Mouse (Mus musculus) thymus, postnatal 25 days (tissue): ENCODE data around the gene Cdkal1.

Experiments
- DNase-seq: peaks from one replicate; pipeline ENCODE4 v3.0.0; 2022

The Cdkal1 gene

DNA sequence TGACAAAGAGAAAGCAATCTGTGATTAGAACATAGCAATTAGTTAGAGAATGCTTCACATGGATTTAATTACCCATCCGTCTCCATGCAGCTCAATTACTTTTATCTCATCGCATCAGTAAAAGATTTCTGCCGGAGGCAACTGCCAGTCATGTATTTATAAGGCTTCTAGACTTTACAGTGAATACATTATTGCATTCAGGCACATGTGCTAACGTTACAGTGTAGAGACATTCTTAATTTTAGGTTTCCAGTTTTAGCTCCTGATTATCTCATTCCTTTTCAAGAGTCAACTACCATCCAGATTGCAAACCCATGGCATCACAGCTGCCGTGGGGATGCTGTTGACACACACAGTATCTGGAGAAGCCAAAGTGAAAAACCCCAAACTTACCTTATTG, 289.8 kb downstream of the Cdkal1 start:
- no peak for DNase-seq

GRCm38 (mm10) chr13:29559188-29559587, 296.3 kb downstream of the Cdkal1 start:
- DNase-seq = no peak

DNA sequence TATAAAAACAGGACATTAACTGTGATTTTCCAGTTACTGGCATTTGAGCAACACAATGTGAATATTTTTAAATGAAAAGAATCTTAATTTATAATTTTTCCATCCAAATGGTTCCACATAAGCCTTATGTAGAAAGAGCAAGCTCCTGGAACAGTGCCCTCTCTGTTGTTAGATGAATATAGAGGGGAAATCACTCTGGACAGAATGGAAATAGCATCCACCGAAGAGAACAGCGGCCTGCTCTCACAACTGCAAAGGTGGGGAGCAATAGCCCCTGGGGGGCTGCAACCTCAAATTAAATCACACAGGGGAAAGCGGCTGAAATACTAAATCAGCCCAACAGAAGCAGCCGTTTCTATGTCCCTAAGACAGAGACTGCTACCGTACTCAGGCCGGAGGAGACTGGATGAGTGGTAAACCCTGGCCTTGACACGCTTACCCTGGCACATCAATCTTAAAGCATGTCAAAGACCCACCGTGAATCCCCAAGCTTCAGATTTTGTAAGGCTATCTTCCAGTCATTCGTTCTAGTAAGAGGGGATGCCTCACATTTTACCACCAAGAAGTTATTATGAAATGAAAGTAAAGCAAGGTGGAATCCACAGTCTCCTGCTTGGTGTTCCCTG, 300.2 kb downstream of the Cdkal1 start:
- DNase-seq = no peak

GRCm38 (mm10) chr13:29553792-29554191, 301.7 kb downstream of the Cdkal1 start:
- no peak for DNase-seq

GRCm38 (mm10) chr13:29552322-29552870, 303.1 kb downstream of the Cdkal1 start:
- no peak for DNase-seq

GRCm38 (mm10) chr13:29550886-29551285, 304.6 kb downstream of the Cdkal1 start:
- no peak for DNase-seq

- no peak for DNase-seq
Measured at GRCm38 (mm10) chr13:29550203-29550602, 305.3 kb downstream of the Cdkal1 start.

- no peak for DNase-seq
Measured at GRCm38 (mm10) chr13:29549761-29550160, 305.7 kb downstream of the Cdkal1 start.

- no peak for DNase-seq
Measured at GRCm38 (mm10) chr13:29537906-29538305, 317.6 kb downstream of the Cdkal1 start.

- no peak for DNase-seq
Measured at GRCm38 (mm10) chr13:29533586-29533985, 321.9 kb downstream of the Cdkal1 start.

DNA sequence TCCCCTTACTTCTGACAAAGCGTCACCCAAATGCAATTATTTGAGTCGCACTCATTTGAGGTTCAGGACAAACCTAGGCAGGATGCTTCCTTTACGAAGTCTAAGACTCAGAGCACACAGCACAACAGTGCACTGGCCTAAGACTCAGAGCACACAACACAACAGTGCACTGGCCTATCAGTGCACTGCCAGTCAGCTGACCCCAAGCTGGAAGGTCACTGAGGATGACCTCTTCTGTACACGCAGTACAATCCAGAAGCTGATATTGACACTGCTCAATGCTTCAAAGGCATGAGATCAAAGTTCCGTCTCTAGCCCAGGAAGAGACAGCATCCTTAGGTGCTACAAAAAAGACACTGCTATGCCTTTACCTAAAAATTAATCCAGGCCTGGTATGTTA, 327.1 kb downstream of the Cdkal1 start:
- no peak for DNase-seq

GRCm38 (mm10) chr13:29521321-29521720, 334.2 kb downstream of the Cdkal1 start:
- DNase-seq = no peak

DNA sequence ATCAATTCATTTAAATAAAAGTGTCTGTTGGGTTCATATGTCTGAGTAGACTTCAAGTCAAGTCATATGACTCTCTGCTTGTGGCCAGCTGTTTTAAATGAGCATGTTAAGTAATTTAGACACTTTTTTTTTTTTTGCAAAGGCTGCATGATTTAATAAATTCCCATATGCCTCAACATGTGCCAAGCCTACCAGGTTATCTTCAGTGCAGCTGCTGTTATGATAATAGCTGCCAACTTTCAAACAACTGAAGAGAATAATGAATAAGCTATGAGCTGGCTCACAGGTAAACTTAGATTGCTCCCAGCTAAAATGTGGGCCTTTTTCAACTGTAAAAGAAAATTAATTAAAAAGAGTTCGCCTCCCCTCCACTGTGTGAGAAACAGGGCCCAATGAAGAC, 341.4 kb downstream of the Cdkal1 start:
- no peak for DNase-seq

GRCm38 (mm10) chr13:29504861-29505568, 350.5 kb downstream of the Cdkal1 start:
- DNase-seq = no peak

- no peak for DNase-seq
Measured at GRCm38 (mm10) chr13:29503147-29504044, 352.1 kb downstream of the Cdkal1 start.

DNA sequence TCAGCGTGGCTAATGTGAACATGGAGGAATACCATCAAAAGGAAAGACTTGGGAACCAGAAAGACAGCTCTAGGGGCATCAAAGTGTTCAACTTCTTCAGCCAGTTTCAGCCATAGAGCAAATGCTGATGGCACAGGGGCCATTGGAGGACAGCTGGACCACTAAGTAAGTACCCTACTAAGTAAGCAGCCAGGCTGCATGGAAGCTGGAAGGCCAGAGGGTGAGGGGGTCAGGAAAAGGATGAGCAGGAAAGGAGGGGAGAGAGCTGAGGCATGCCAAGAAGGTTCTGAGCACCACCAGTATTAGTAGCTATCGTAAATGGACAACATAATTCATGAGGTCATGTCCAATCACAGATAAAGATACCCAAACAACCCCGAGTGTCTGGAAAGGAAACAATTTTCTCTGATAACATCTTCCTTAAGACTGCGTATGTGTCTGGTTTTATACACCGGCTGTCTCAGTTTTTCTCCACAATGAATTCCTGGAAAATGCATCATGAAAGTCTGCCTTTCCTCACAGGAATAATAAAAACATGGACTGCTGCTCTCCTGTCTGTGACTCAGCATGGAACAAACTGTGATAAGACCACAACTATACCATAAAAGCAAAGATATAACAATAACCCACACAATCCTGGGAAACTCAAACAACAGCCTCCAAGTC, 352.9 kb downstream of the Cdkal1 start:
- DNase-seq = no peak

DNA sequence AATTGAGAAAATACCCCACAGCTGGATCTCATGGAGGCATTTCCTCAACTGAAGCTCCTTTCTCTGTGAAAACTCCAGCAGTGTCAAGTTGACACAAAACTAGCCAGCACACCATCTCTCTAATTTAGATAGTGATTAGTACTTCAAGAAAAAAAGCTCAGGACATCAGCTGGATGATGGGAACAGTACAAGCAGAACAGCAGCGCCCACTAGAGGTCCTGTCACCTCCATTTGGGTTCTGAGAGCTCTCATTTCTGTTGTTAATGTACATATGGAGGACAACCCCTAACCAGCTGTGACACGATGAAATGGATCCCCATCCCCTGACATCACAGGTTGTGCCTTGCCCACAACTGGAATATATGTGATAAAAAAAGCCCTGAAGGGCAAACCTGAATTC, 354.3 kb downstream of the Cdkal1 start:
- peak; percentile 4 for DNase-seq

DNA sequence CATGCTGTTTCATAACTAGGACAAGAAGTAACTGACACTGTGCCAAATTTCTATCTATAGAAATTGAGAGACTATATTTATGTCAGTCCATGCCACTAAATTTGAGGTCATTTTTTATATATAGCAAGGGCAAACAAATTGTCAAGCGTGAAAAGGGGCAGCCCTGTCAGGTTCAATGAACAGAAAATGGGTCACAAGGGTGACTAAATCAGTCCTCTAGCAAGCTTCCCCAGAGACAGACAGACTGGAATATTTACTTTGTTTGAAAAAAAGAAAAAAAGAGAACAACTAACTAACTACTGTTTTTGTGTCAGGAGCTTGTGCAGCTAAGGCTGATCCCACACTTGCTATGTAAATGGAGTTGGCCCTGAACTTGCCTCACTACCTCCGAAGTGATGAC, 355.7 kb downstream of the Cdkal1 start:
- no peak for DNase-seq

DNA sequence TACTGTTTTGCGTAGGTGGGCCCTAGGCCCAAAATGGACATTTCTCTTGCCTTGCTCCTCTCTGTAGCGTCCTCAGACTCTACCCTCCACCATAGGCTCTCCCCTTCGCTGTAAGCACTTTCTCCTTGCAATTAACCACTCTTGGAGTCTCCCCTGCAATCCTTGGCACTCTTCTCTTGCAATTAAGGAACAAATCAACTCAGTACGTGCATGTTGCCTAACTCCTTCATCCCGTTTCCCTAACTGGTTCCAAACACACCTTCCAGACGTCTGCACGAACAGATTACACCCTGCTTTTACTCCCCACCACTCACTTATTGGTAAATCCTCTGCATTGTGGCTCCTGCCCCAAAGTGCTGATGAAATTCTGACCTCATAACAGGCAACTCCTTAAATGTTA, 358.2 kb downstream of the Cdkal1 start:
- DNase-seq = no peak

- DNase-seq = no peak
Measured at GRCm38 (mm10) chr13:29490341-29490740, 365.1 kb downstream of the Cdkal1 start.

- DNase-seq = no peak
Measured at GRCm38 (mm10) chr13:29489476-29489875, 366.0 kb downstream of the Cdkal1 start.

- no peak for DNase-seq
Measured at GRCm38 (mm10) chr13:29486709-29487108, 368.8 kb downstream of the Cdkal1 start.

- DNase-seq = no peak
Measured at GRCm38 (mm10) chr13:29483950-29484349, 371.5 kb downstream of the Cdkal1 start.
